Mouse (Mus musculus): Measurements from ENCODE around the gene Anapc15-ps.

- TF ChIP-seq GATA1 (IDR thresholded peaks at IDR 0.05; ENCODE audit: low read length): no peak
- TF ChIP-seq TAL1 (IDR thresholded peaks at IDR 0.05; ENCODE audit: low read length): no peak
Observed at GRCm38 (mm10) chr10:95669872-95670271, 3.4 kb downstream of the Anapc15-ps start.

Data from erythroblast, embryonic 14.5 days (primary cell).